Mouse (Mus musculus) embryonic facial prominence, embryonic 14.5 days (tissue): ENCODE measurements around the gene Lmln. TPM values are rescaled to one million over a fixed set of nuclear protein-coding genes. Genes with fewer than 3 reads are reported as not detected.
"Not testable (repeated sequence)": the region's sequence is repeated elsewhere in the genome, so short reads cannot be mapped to it uniquely, and the experiment has no call there.

Experiments used
- ATAC-seq: fragments of 200-750 bp; cut with Nextera tagmentation; 2 replicates; pipeline ENCODE4 v1.8.0; 2017; ENCODE audit warnings: low read depth, moderate number of reproducible peaks, moderate TSS enrichment
- DNase-seq: peaks from one replicate; pipeline ENCODE4 v3.0.0-alpha.2; 2015; ENCODE audit warnings: low spot score
- H3K27ac ChIP-seq: fragments of 300-500 bp; sonication (generic); replicated peaks from 2 replicates; pipeline ENCODE4 v1.5.1; 2014; ENCODE audit warnings: low read depth, mild to moderate bottlenecking, low read length, moderate library complexity
- H3K27me3 ChIP-seq: fragments of 300-500 bp; sonication (generic); replicated peaks from 2 replicates; pipeline ENCODE4 v1.6.1; 2014; ENCODE audit warnings: low read length; ENCODE audit not compliant: control insufficient read depth, insufficient read depth
- H3K36me3 ChIP-seq: fragments of 300-500 bp; sonication (generic); 2 replicates; pipeline ENCODE4 v1.6.1; 2014; ENCODE audit warnings: low read length, mixed read lengths; ENCODE audit not compliant: control insufficient read depth, insufficient read depth
- H3K4me1 ChIP-seq: fragments of 300-500 bp; sonication (generic); 2 replicates; pipeline ENCODE4 v1.6.1; 2014; ENCODE audit warnings: antibody characterized with exemption, low read length; ENCODE audit not compliant: control insufficient read depth, insufficient read depth
- H3K4me2 ChIP-seq: fragments of 300-500 bp; sonication (generic); 2 replicates; pipeline ENCODE4 v1.6.1; 2014; ENCODE audit warnings: low read depth, mild to moderate bottlenecking, low read length, moderate library complexity, mixed read lengths
- H3K4me3 ChIP-seq: fragments of 300-500 bp; sonication (generic); 2 replicates; pipeline ENCODE4 v1.5.1; 2014; ENCODE audit warnings: low read depth, mild to moderate bottlenecking, low read length
- H3K9ac ChIP-seq: fragments of 300-500 bp; sonication (generic); 2 replicates; pipeline ENCODE4 v1.6.1; 2014; ENCODE audit warnings: low read depth, mild to moderate bottlenecking, low read length, moderate library complexity, mixed read lengths
- H3K9me3 ChIP-seq: fragments of 300-500 bp; sonication (generic); 2 replicates; pipeline ENCODE4 v1.6.1; 2016; ENCODE audit warnings: low read length; ENCODE audit not compliant: control insufficient read depth
- WGBS: fragments of 180-500 bp; shearing (Covaris S2); extraction: QIAGEN DNeasy Blood & Tissue Kit; methylation state at CpG from one replicate; pipeline ENCODE4 v1.1.7; 2014; 5-methylcytosine and 5-hydroxymethylcytosine counted together
- polyA plus RNA-seq: library from polyadenylated mRNA; unstranded; fragments of >200 nt; fragmentation: Nextera tagmentation; extraction: Ambion mirVana; gene quantifications from 2 replicates; pipeline ENCODE4 v1.2.1, GENCODE M21; 2014

Lmln gene
- polyA plus RNA-seq, 1 experiment from 2014 or later = 2.3 TPM

- H3K4me3 ChIP-seq = no peak overlapping the region
- no peaks in the 10 kb centered on the region for H3K4me1 ChIP-seq
- no peaks in the 10 kb centered on the region for H3K27me3 ChIP-seq
- H3K9ac ChIP-seq = no peak overlapping the region
- ATAC-seq (no peak), DNase-seq (no peak)
- no peaks in the 10 kb centered on the region for H3K9me3 ChIP-seq
- 58% methylated on average over 8 of the region's 8 CpGs for WGBS
- H3K36me3 ChIP-seq = no peaks in the 10 kb centered on the region
- H3K4me2 ChIP-seq = no peak overlapping the region
- no peak overlapping the region for H3K27ac ChIP-seq
Measured at GRCm38 (mm10) chr16:33151558-33151957, 89.2 kb downstream of the Lmln start.

- Histone ChIP-seq H3K4me2 (no peak overlapping the region), H3K9ac (no peak overlapping the region), H3K4me1 (no peaks in the 10 kb centered on the region), H3K27ac (no peak overlapping the region), H3K9me3 (no peaks in the 10 kb centered on the region), H3K4me3 (no peak overlapping the region), H3K27me3 (no peaks in the 10 kb centered on the region), H3K36me3 (no peaks in the 10 kb centered on the region)
- DNase-seq (peak; percentile 63), ATAC-seq (no peak)
- WGBS = 43% methylated on average over 4 of the region's 4 CpGs
Measured at GRCm38 (mm10) chr16:33154992-33155391, 92.7 kb downstream of the Lmln start.

- no peak for ATAC-seq
- no peaks in the 10 kb centered on the region for H3K27me3 ChIP-seq
- H3K4me3 ChIP-seq = no peak overlapping the region
- DNase-seq = no peak
- 83% methylated on average over 11 of the region's 11 CpGs for WGBS
- no peaks in the 10 kb centered on the region for H3K4me1 ChIP-seq
- H3K27ac ChIP-seq = no peak overlapping the region
- H3K36me3 ChIP-seq = no peaks in the 10 kb centered on the region
- H3K4me2 ChIP-seq = no peak overlapping the region
- H3K9me3 ChIP-seq = no peaks in the 10 kb centered on the region
- H3K9ac ChIP-seq = no peak overlapping the region
Measured at GRCm38 (mm10) chr16:33158006-33158405, 95.7 kb downstream of the Lmln start.

- Histone ChIP-seq H3K4me2 (no peak overlapping the region), H3K4me3 (no peak overlapping the region), H3K27ac (no peak overlapping the region), H3K9me3 (no peaks in the 10 kb centered on the region), H3K27me3 (no peaks in the 10 kb centered on the region), H3K9ac (no peak overlapping the region), H3K4me1 (no peaks in the 10 kb centered on the region), H3K36me3 (no peaks in the 10 kb centered on the region)
- DNase-seq = no peak
- WGBS = 80% methylated on average over 14 of the region's 14 CpGs
- ATAC-seq = no peak
Measured at GRCm38 (mm10) chr16:33158590-33159071, 96.3 kb downstream of the Lmln start.

- Histone ChIP-seq H3K4me1 (no peaks in the 10 kb centered on the region), H3K9ac (no peak overlapping the region), H3K27me3 (no peaks in the 10 kb centered on the region), H3K9me3 (no peaks in the 10 kb centered on the region), H3K36me3 (no peaks in the 10 kb centered on the region), H3K4me3 (no peak overlapping the region), H3K27ac (no peak overlapping the region), H3K4me2 (no peak overlapping the region)
- DNase-seq = no peak
- WGBS = 86% methylated on average over 2 of the region's 2 CpGs
- ATAC-seq = no peak
Measured at GRCm38 (mm10) chr16:33159363-33159762, 97.0 kb downstream of the Lmln start.

GRCm38 (mm10) chr16:33163330-33164090, 101.2 kb downstream of the Lmln start:
- H3K9me3 ChIP-seq = no peaks in the 10 kb centered on the region
- 73% methylated on average over 13 of the region's 13 CpGs for WGBS
- no peak for ATAC-seq
- no peak overlapping the region for H3K9ac ChIP-seq
- DNase-seq = no peak
- no peaks in the 10 kb centered on the region for H3K27me3 ChIP-seq
- no peaks in the 10 kb centered on the region for H3K4me1 ChIP-seq
- no peak overlapping the region for H3K27ac ChIP-seq
- H3K36me3 ChIP-seq = no peaks in the 10 kb centered on the region
- no peak overlapping the region for H3K4me2 ChIP-seq
- no peak overlapping the region for H3K4me3 ChIP-seq

GRCm38 (mm10) chr16:33166284-33166683, 104.0 kb downstream of the Lmln start:
- DNase-seq, H3K27me3 ChIP-seq, H3K36me3 ChIP-seq, H3K4me1 ChIP-seq, H3K27ac ChIP-seq, H3K9ac ChIP-seq, H3K4me2 ChIP-seq, H3K4me3 ChIP-seq, ATAC-seq, H3K9me3 ChIP-seq: not testable (repeated sequence)
- WGBS = 58% methylated on average over 6 of the region's 6 CpGs

GRCm38 (mm10) chr16:33167537-33167936, 105.2 kb downstream of the Lmln start:
- H3K4me1 ChIP-seq = no peaks in the 10 kb centered on the region
- H3K4me3 ChIP-seq = no peak overlapping the region
- no peaks in the 10 kb centered on the region for H3K36me3 ChIP-seq
- no peak overlapping the region for H3K27ac ChIP-seq
- H3K9ac ChIP-seq = no peak overlapping the region
- no peaks in the 10 kb centered on the region for H3K27me3 ChIP-seq
- 38% methylated on average over 5 of the region's 5 CpGs for WGBS
- ATAC-seq (no peak), DNase-seq (no peak)
- no peaks in the 10 kb centered on the region for H3K9me3 ChIP-seq
- H3K4me2 ChIP-seq = no peak overlapping the region

GRCm38 (mm10) chr16:33169471-33170034, 107.2 kb downstream of the Lmln start:
- 77% methylated on average over 8 of the region's 8 CpGs for WGBS
- Histone ChIP-seq H3K4me3 (no peak overlapping the region), H3K9ac (no peak overlapping the region), H3K36me3 (no peaks in the 10 kb centered on the region), H3K27ac (no peak overlapping the region), H3K27me3 (no peaks in the 10 kb centered on the region), H3K9me3 (no peaks in the 10 kb centered on the region), H3K4me1 (no peaks in the 10 kb centered on the region), H3K4me2 (no peak overlapping the region)
- DNase-seq = no peak
- ATAC-seq = no peak
